Mouse (Mus musculus) cerebellum, adult 2 months (tissue): ENCODE data around the gene Nfx1. TPM values are rescaled to one million over a fixed set of nuclear protein-coding genes. Genes with fewer than 3 reads are reported as not detected.
"Not testable (repeated sequence)": the region's sequence is repeated elsewhere in the genome, so short reads cannot be mapped to it uniquely, and the experiment has no call there.

ENCODE experiments used
- DNase-seq, 2 experiments: peaks; one replicate each; pipeline ENCODE4 v3.0.0; 2021
- H3K27ac ChIP-seq: fragments of 200-500 bp; 2 replicates; pipeline ENCODE4 v1.5.1; 2012; ENCODE audit warnings: low read length, control low read depth, inconsistent platforms; ENCODE audit not compliant: insufficient read depth
- H3K27me3 ChIP-seq: fragments of 200-500 bp; 2 replicates; pipeline ENCODE4 v1.6.1; 2012; ENCODE audit warnings: inconsistent platforms, mild to moderate bottlenecking, low read length, moderate library complexity; ENCODE audit not compliant: control insufficient read depth, insufficient read depth
- H3K4me1 ChIP-seq: fragments of 200-500 bp; 2 replicates; pipeline ENCODE4 v1.6.1; 2011; ENCODE audit warnings: low read length; ENCODE audit not compliant: control insufficient read depth, insufficient read depth
- H3K4me3 ChIP-seq: fragments of 200-500 bp; replicated peaks from 2 replicates; pipeline ENCODE3; 2011; ENCODE audit warnings: mild to moderate bottlenecking, low read depth, low read length, control low read depth; ENCODE audit not compliant: insufficient read depth
- CTCF ChIP-seq: fragments of 200-500 bp; IDR thresholded peaks from 2 replicates; pipeline ENCODE4 v1.5.1; 2011; ENCODE audit warnings: low read depth, mild to moderate bottlenecking, control low read depth, low read length, moderate library complexity, borderline replicate concordance; ENCODE audit not compliant: insufficient read depth
- POLR2A ChIP-seq: fragments of 200-500 bp; IDR thresholded peaks from 2 replicates; pipeline ENCODE4 v1.6.1; 2011; ENCODE audit warnings: low read length, control low read depth, borderline replicate concordance; ENCODE audit not compliant: insufficient read depth
- WGBS: fragments of 180-500 bp; shearing (Covaris S2); methylation state at CpG from one replicate; pipeline ENCODE4 v1.1.7; 2018; 5-methylcytosine and 5-hydroxymethylcytosine counted together
- polyA plus RNA-seq: library from polyadenylated mRNA; depleted of rRNA; stranded (reverse); fragments of >200 nt; gene quantifications from 2 replicates; pipeline ENCODE4 v1.2.3, GENCODE M21; 2012; rRNA removed

The Nfx1 gene
- 96.6 and 96.8 TPM in 2 replicates for polyA plus RNA-seq

GRCm38 (mm10) chr4:40970842-40971701 is at the start of gene Nfx1:
TSS of gene Nfx1 (plus strand) at chr4:40970906.
- no peaks in the 10 kb centered on the region for H3K27me3 ChIP-seq
- TF ChIP-seq POLR2A (peak; percentile 85), CTCF (no peak)
- peak within 1 kb of the TSS; percentile 92 for H3K27ac ChIP-seq
- peak; percentile 96 to 98 for DNase-seq
- H3K4me1 ChIP-seq = peaks cover 4% of the 10 kb centered on the region
- H3K4me3 ChIP-seq = peak within 1 kb of the TSS; percentile 97
- under 1% methylated on average over 85 of the region's 85 CpGs for WGBS

- Histone ChIP-seq H3K4me3 (no peak overlapping the region), H3K27ac (no peak overlapping the region), H3K4me1 (no peaks in the 10 kb centered on the region), H3K27me3 (no peaks in the 10 kb centered on the region)
- no peak for TF ChIP-seq POLR2A
- TF ChIP-seq CTCF = no peak
- no peak for DNase-seq
- 69% methylated on average over 3 of the region's 3 CpGs for WGBS
Observed at GRCm38 (mm10) chr4:40921288-40921687, 49.4 kb upstream of the Nfx1 start.

GRCm38 (mm10) chr4:40923087-40923651 is 47.5 kb upstream of the Nfx1 start:
- H3K27ac ChIP-seq = no peak overlapping the region
- no peak for DNase-seq
- no peak overlapping the region for H3K4me3 ChIP-seq
- WGBS = 77% methylated on average over 6 of the region's 6 CpGs
- no peaks in the 10 kb centered on the region for H3K27me3 ChIP-seq
- TF ChIP-seq POLR2A (no peak), CTCF (no peak)
- H3K4me1 ChIP-seq = no peaks in the 10 kb centered on the region

- H3K4me1 ChIP-seq = no peaks in the 10 kb centered on the region
- H3K4me3 ChIP-seq = no peak overlapping the region
- H3K27ac ChIP-seq = no peak overlapping the region
- no peak for DNase-seq
- H3K27me3 ChIP-seq = no peaks in the 10 kb centered on the region
- 17% methylated on average over 3 of the region's 3 CpGs for WGBS
- no peak for TF ChIP-seq POLR2A
Observed at GRCm38 (mm10) chr4:40925568-40925967, 45.1 kb upstream of the Nfx1 start.

- DNase-seq = no peak
- 70% methylated on average over 7 of the region's 7 CpGs for WGBS
- Histone ChIP-seq H3K4me1 (no peaks in the 10 kb centered on the region), H3K27me3 (no peaks in the 10 kb centered on the region), H3K4me3 (no peak overlapping the region), H3K27ac (no peak overlapping the region)
- TF ChIP-seq POLR2A (no peak), CTCF (no peak)
Observed at GRCm38 (mm10) chr4:40929046-40929445, 41.7 kb upstream of the Nfx1 start.

GRCm38 (mm10) chr4:40933694-40934093 is 37.0 kb upstream of the Nfx1 start:
- DNase-seq = no peak
- Histone ChIP-seq H3K4me3 (no peak overlapping the region), H3K27me3 (no peaks in the 10 kb centered on the region), H3K27ac (no peak overlapping the region), H3K4me1 (no peaks in the 10 kb centered on the region)
- 86% methylated on average over 5 of the region's 5 CpGs for WGBS
- TF ChIP-seq POLR2A (no peak), CTCF (no peak)

GRCm38 (mm10) chr4:40934369-40934768 is 36.3 kb upstream of the Nfx1 start:
- not testable (repeated sequence) for DNase-seq, H3K27me3 ChIP-seq, H3K4me3 ChIP-seq, H3K4me1 ChIP-seq, H3K27ac ChIP-seq
- WGBS = 87% methylated on average over 3 of the region's 3 CpGs

GRCm38 (mm10) chr4:40936175-40936839 is 34.4 kb upstream of the Nfx1 start:
- WGBS = 24% methylated on average over 9 of the region's 9 CpGs
- peak; percentile 27 to 51 for DNase-seq
- no peaks in the 10 kb centered on the region for H3K4me1 ChIP-seq
- H3K27ac ChIP-seq = no peak overlapping the region
- H3K27me3 ChIP-seq = no peaks in the 10 kb centered on the region
- H3K4me3 ChIP-seq = no peak overlapping the region
- TF ChIP-seq POLR2A (no peak), CTCF (no peak)
